Mouse (Mus musculus) kidney, adult 8-10 months (tissue): ENCODE data around the gene Coq5.
A peak's percentile ranks its signal among the peaks of the same experiment; 100 is the strongest.

Experiments used
- DNase-seq, 2 experiments: peaks; one replicate each; pipeline ENCODE4 v3.0.0; 2022

The Coq5 gene

DNA sequence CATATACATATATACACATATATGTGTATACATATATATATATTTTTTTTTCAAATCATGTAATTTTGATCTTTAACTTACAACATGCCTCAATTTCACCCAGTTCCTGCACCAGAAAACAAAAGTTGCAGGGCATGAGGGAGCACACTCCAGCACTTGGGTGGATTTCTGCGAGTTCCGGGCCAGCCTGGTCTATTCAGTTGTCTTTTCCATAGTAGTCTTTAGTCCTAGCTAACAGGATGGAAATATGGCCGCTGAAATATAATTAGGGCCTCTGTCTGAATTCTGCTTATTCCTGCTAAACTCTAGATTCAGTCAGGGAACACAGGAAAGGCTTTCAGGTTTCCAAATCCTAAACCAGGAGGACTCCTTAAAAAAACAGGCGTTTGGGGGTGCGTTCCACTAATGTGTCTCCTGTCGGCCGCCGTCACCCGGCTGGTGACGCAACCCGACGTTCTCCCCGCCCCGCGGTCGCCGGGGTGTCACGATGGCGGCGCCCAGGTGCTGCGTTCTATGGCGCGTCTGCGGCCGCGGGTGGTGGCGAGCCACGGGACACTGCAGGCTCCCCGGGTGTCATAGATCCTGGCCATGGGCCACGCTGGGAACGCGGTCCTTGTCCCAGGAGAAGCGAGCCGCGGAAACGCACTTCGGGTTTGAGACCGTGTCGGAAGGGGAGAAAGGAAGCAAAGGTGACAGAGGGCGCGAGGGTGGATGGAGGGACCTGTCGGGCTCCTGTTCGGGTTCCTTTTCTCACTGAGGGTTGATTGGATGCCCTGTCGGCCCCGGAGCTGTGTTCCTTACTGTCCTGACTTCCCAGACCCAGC is at the start of gene Coq5:
Coq5 (plus strand) TSS at position 441 of the 824 bp plus-strand sequence.
- DNase-seq, result peak; percentile 77 to 86

DNA sequence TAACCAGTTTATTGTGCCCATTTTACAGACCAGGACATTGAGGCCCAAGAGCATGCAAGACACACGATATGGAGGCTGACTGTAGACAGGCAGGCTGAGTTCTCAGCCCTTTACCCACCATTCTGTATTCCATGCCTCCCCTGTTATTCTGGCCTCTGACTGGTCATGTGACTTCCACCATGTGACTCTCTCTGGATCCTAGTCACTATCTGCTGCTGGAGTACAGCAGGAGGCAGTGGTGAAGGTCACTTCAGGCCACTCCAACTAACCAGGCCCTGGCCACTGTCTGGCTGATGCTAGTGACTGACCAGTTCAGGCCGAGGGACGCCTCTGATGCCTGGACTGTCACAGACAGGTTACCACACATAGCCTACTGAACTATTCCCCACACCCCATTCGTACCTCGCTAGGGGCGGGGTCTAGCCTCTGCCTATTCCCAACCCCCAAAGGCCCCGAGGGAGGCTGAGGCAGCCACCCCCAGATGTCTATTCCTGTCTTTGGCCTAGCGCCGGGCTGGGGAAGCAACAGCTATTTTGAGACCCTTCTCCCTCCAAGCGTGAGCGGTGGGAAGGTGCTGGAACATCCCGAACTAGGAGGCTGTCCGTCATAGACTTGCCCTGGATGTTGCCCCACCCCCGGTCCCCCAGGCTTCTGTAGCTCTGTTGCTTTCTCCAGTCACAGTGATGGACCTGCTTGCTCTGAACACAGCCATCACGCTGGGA is 48.5 kb upstream of the Coq5 start:
- DNase-seq, result no peak

DNA sequence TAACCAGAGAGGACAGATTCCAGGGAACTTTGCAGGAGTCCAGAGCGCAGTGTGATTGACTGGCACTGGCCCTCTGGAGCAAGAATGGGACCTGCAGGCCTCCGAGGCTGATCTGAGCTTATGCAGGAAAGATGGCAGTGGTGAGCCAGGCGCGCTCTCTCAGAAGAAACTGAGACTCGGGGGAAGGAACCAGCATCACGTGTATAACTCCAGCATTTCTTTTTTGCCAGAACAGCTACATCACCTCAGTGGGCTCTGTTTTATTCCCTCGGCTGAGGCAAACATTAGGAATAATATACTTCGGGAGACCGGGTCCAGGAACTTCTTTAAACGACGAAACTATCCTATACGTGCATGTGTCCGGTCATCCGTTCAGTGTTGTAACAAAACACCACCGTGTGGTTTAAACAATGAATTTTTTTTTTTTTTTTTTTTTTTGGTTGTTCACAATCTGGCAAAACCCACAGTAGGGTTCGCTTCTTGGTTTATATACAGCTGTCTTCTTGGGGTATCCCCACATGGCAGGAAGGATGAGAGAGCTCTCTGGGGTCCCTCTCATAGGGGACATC is 47.8 kb upstream of the Coq5 start:
- DNase-seq, result no peak

DNA sequence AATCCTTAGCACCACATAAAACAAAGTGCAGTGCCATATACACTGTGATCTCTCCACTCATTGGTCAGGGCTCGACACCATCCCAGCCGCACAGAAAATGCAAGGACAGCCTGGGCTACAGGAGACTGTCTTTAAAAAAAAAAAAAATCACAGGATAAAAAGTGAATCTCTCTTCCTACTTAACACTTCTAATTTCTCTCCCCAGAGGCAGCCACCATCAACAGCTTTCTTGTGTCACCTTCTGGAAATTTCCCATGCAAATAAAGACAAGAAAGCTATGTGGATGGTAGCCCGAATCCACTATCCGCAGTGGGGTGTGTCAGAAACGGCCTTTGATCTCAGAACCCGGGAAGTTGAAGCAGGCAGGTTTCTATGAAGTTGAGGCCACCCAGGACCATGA is 47.0 kb upstream of the Coq5 start:
- DNase-seq, result no peak

DNA sequence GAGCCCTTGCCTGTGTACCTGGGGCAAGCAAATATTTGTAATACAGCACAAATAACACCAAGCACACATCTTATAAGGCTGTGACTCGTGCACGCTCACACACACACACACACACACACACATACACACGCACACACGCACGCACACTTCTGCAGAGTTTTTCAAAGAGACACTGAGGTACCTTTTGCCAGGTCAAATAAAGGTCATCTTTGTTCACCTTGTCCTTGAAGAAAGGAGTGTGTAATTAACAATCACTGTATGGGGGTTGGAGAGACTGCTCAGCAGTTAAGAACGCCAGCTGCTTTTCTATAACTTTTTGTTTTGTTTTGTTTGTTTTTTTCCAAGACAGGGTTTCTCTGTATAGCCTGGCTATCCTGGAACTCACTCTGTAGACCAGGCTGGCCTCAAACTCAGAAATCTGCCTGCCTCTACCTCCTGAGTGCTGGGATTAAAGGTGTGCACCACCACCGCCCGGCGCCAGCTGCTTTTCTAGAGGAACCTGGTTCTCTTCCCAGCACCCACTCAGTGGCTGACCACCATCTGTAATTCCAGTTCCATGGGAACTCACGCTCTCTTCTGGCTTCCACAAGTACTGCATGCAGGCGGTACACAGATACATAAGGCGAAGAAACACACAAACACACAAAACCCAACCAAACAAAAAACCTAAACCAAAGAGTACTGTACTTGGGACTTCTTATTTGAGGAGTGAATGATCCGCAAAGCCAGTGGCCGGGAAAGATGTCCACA is 46.3 kb upstream of the Coq5 start:
- no peak for DNase-seq

DNA sequence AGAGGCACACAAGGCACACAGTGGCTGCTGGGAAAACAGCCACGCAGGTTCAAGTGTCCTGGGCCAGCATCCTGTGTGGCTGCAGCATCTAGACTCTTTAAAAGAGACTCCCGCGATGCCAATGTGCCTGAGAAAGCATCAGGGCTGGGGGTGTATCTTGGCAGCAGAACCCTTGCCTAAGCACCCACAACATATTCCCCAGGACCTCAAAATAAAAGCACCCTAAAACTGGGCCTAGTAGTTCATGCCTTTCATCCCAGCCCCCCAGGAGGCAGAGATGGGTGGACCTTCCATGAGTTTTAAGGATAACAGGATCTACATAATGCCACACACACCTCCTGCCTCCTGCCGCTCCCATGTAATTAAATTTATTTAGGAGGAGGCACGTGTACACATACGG is 44.9 kb upstream of the Coq5 start:
- DNase-seq, result no peak

DNA sequence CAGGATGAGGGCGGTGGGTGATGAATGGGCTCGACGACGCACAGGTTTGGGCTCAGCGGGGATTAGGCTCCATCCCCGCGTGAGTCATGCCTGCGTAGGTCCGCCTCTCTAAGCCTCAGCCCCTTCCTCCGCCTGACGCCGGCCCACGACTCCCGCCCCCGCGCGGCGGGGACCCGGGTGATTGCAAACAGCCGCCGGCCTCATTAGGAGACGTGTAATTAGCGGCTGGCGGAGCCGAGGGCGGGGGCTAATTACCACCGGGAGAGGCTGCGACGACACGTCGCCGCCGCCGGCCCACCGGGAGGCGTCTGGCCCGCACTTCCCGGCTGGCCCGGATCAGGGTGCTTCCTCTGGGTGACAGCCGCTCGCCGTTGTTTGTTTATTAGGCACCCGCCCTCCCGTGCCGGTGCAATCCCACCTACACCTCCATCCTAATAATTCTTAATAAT is 44.1 kb upstream of the Coq5 start:
- DNase-seq, result peak in 1 of 2 experiments; percentile 55

DNA sequence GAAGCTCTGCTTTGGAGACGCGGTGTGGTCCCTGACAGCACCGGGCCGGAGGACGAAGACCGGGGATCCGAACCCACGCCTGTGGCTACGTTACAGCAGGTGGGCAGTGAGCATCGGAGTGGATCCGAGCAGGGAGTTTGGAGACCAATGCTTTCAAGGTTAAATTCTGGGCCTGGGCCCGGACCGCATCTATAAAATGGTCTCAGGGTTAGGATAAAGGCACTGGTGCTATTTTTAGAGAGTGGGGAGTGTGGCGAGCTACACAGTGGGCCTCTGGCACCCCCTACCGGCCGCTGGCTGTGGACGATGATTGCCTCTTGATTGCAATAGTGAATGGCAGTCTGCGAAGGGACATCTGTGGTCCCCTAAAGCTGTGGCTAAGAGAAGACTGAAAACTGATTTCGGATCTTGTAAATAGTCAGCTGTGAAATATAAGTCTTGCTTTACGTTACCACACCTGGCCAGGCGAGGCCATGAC is 43.6 kb upstream of the Coq5 start, which contains the start of gene Pop5:
Pop5 (plus strand) TSS at position 51 of the 478 bp plus-strand sequence.
- peak; percentile 75 to 92 for DNase-seq

DNA sequence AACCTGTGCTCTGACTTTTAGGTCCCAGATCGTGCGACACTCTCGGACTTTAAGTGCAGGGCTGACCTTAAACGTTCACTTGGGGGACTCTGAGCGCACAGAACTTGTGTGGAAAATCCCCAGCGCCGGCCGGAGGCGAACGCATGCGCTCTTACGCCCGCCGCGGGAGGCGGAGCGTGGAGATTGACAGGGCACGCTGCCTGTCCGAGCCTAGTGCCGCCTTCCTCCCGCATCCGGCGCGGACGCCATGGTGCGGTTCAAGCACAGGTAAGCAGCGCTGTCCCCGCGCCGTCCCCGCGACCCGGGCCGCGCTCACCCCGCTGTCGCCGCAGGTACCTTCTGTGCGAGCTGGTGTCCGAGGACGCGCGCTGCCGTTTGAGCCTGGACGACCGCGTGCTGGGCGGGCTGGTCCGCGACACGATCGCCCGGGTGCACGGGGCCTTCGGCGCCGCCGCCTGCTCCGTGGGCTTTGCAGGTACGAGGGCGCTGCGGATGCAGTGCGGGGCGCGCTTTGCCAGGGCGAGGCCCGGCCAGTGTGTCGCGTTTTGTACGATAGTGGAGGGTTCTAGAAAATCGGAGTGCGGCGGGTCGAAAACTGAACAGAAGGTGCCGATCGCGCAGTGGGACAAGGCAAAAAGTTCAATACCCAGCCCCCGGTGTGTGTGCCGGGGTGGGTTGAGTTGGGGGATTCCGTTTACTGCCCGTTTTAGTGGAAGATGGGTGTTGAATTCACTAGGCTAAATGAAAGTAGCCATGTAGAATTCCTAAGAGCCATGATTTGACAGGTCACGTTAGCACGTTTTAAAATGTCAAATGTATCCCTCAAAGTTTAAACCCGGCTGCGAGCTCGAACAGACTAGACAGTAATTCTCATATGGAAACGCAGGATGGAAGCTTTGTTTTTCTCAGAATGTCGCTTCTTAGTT is 41.4 kb upstream of the Coq5 start:
- DNase-seq, result peak; percentile 94 to 96

DNA sequence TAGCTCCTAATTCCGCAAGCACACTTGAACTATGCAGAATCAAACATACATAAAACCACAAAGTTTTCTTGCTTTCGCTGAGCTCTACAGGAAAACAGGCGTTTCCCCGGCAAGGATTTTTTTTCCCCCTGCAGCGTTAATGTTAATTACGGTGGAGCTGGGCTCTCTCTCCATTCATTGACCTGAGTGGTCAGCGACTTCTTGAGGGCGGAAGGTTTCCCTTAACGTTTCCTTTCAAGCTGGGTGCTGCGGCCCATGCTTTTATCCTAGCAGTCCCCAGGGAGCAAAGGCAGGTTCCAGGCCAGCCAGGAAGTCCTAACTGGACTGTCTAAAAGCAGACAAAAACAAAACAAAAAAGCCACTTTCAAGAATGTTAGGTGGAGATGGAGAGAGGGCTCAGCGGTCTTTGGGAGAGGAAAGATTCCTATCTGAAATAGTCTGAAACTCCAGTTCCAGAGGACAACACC is 40.7 kb upstream of the Coq5 start:
- peak in 1 of 2 experiments; percentile 33 for DNase-seq

DNA sequence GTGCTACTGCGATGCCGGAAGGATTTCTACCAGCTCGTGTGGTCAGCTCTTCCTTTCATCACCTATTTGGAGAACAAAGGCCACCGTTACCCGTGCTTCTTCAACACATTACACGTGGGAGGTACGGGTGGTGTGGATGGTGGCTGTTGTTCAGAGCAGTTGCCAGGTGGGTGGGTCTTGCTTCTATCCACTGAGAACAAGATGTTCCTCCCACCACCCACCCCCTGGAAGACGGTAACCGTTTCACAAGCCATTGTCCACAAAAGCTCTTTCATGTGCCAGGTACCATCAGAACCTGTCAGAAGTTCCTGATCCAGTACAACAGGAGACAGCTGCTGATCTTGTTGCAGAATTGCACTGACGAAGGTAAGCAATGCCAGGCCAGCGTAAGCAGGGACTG is 39.3 kb upstream of the Coq5 start:
- no peak for DNase-seq

DNA sequence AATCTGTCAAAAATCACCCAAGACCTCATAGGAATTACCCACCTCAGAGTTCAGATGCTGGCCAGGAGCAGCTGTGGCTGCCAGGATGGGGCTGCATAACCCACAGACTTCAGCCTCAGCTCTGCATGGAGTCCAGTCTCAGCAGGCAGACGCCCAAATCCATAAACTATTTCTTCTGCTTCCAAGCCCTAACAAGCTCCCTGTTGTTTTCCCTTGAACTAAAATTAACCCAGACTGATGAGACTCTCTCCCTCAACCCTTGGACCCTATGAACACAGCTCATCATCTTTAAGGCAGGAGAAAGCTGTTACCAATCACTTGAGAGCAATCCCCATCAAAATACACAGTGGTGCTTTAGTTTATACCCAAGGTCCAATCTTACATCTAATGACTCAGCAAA is 24.0 kb upstream of the Coq5 start:
- DNase-seq, result no peak

DNA sequence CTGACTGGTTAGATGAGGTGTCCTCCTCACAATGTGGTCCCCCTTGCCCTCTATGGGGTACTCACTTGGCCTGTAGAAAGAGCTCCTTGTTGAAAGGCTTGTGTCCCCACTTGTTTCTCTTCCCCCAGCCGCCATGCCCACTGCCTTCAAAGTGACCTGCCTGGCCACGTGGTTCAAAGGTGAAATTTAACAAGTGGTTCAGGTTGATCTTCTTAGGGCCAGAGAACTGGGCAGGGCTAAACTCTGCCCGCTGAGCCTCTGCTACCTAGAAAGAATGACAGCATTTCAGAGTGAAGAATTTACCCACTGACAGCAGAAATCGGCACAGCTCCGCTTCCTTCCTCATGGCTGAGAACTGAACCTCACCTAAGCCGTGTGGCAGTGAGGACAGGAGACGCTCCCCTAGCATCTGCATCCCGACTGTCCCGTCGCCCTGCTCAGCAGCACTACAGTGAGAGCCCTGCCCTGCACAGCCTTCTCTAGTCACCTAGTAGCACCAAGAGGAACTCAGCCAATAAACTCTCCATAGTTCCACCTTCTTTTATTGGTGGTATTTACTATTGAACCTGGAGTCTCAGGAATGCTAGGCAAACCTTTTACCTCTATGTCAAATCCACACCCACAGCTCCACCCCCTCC is 22.4 kb upstream of the Coq5 start:
- peak in 1 of 2 experiments; percentile 43 for DNase-seq

DNA sequence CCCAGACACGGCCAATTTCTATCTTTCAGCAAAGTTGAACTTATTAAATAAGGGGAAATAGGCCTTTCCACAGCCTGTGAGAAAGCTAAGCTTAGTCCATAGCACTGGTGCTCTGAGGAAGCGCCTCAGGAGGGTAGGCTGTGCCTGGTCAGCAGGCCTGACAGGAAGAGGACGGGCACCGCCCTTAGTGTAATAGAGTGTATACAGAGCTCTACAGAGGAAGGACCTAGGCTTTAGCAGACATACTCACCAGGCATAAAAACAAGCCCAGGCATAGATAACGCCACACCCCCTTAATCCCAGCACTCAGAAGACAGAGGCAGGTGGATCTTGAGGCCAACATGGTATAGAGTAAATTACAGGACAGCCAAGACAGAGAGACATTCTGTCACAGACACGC is 19.1 kb upstream of the Coq5 start:
- no peak for DNase-seq

DNA sequence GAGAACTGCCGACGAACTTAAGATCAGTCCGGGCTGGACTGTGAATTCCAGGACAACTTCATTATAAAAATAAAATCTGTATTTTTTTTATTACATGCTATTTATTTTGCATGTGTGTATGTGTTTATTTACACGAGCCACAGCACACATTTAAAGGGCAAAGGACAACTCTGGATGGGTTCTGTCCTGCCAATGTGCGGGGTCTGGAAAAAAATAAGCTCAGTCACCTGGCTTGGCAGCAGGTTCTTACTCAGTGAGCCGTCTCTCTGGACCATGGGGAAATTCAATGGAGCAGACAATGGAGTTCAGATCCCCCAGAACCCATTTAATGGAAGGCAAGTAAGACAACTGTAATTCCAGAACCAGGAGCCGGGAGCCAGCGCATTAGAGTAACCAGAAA is 18.3 kb upstream of the Coq5 start:
- DNase-seq, result no peak

DNA sequence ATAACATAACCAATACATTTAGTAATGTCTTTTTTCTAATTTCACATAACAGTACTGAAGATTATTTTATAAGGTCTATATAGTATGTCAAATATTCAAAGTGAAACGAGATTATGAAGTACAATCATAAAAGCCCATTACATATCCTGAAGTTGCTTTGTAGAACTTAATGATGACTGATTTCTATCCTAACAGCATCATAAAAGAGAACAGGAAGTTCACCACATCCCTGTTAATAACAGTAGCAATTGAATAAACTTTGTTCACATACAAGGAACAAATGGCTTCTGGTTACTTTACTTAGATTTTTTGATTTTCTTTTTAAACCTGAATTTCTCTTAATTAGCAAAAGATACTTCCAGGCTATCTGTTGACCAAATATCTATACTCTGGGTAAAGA is 17.6 kb upstream of the Coq5 start:
- no peak for DNase-seq

DNA sequence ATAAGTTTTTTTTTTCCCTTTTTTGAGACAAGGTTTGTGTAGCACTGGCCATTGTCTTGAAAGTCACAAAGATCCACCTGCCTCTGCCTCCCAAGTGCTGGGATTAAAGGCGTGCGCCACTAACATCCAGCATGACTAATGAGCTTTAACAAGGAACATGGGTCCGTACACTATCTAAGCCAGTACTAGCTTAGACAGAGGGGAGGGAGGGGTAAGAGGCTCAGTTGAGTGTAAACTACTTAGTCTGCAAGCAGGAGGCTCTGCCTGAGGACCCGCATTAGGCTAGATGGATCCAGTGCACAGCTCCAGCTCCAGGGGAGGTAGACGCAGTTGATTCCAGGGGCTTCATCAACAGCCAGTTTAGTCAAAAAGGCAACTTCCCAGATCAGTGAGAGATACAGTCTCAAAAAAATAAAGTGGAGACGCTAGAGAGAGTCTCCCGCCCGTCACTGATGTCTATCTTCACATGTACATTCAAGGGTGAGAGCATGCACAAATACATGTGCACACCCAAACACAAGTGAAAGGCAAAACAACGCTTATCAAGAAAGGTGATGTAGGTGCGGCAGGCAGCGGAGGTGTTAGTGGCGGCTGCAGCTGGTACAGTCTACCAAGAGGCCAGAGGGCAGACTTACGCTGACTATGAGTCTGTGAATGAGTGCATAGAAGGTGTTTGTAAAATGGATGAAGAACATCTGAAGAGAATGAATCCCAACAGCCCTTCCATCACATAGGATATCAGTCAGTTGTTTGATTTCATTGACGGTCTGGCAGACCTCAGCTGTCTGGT is 16.8 kb upstream of the Coq5 start:
- DNase-seq, result no peak

DNA sequence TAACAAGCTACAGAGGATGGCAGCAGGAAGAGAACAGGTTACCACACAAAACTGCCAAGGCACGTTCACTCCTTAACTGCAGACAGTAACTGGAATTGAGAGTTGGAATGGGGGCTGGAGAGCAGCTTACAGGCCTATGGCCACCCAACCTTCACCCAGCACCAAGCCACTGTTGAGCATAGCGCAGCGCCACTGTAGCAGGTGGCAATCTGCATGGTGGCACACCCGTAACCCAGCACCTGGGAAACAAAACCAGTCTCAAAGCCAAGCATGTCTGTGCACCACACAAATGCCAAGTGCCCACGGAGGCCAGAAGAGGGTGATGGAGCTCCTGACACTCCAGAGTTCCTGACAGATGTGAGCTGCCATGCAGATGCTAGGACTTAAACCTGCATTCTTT is 13.1 kb upstream of the Coq5 start:
- no peak for DNase-seq

DNA sequence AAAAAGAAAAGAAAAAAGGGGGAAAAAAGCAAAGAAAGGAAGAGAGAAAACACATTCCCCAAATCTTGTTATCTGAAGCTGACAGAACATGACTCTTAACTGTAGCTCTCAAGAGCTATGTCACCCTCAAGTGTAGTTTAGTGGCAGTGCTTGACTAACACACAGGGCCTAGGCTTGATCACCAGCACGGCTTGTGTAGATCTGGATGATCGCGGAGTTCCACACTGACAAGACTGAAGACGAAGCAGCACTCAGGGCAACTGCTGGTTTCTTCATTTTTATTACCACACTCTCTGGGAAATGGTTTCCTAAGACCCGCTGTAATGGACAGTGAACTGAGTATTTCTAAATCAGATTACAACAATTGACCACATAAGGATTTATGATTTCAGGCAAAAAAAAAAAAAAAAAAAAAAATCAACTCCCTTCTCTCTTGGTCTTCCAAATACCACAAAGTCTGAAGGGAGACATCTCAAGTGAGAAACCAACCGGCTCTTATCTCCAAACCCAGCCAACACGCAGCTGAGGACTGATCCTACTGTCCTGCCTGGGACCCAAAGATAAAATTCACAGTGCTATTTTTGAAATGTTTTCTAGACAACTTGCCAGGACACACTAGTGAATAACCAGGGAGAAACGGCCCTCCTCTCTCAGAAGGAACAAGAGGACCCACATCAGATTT is 12.5 kb upstream of the Coq5 start:
- DNase-seq, result no peak
